Mouse (Mus musculus) forebrain, embryonic 15.5 days (tissue): ENCODE data around the gene Rnf17. TPM values are rescaled to one million over a fixed set of nuclear protein-coding genes. Genes with fewer than 3 reads are reported as not detected.

ENCODE experiments used
- polyA plus RNA-seq: library from polyadenylated mRNA; unstranded; fragments of >200 nt; fragmentation: Nextera tagmentation; extraction: Ambion mirVana; gene quantifications from 2 replicates; pipeline ENCODE4 v1.2.1, GENCODE M21; 2015

Gene Rnf17
- polyA plus RNA-seq, 1 experiment from 2014 or later = 0.70 TPM

Other genes starting within 250 kb of the Rnf17 start
- gene Gzmg, start 243.0 kb upstream of the Rnf17 start, polyA plus RNA-seq = not detected in 2 replicates
- not detected in 2 replicates for gene Gzmn, start 228.0 kb upstream of the Rnf17 start, polyA plus RNA-seq
- gene Gzmf, start 191.2 kb upstream of the Rnf17 start, polyA plus RNA-seq = not detected in 2 replicates
- not detected in 2 replicates for gene Gzmc, start 167.9 kb upstream of the Rnf17 start, polyA plus RNA-seq
- not detected in 2 replicates for gene Gzmb, start 140.3 kb upstream of the Rnf17 start, polyA plus RNA-seq
- gene Atp12a, start 37.5 kb upstream of the Rnf17 start, polyA plus RNA-seq = 0.14 and 0.15 TPM in 2 replicates
- 13.4 and 15.3 TPM in 2 replicates for gene Cenpj, start 172.8 kb downstream of the Rnf17 start, polyA plus RNA-seq
- gene Parp4, start 173.0 kb downstream of the Rnf17 start, polyA plus RNA-seq = 0.59 and 0.61 TPM in 2 replicates